Mouse (Mus musculus) C2C12 (cell line): ENCODE data around the gene Castor1.

Experiments used
- CTCF ChIP-seq: IDR thresholded peaks from one replicate; pipeline ENCODE4 v1.5.1; 2011; ENCODE audit not compliant: control insufficient read depth, insufficient read depth, insufficient read length
- MYOD1 ChIP-seq: IDR thresholded peaks from one replicate; pipeline ENCODE4 v1.6.1; 2011; ENCODE audit warnings: low read depth; ENCODE audit not compliant: control insufficient read depth, insufficient read length
- MYOG ChIP-seq: IDR thresholded peaks from one replicate; pipeline ENCODE4 v1.6.1; 2011; ENCODE audit not compliant: control insufficient read depth, insufficient read length; ENCODE audit errors: extremely low read depth

GRCm38 (mm10) chr11:4215061-4215460 lies 3.0 kb upstream of the Castor1 start:
- TF ChIP-seq CTCF: no peak
- no peak for TF ChIP-seq MYOG
- TF ChIP-seq MYOD1: no peak
